Mouse (Mus musculus): Measurements from ENCODE around the gene Paqr7.

Paqr7 gene

DNA sequence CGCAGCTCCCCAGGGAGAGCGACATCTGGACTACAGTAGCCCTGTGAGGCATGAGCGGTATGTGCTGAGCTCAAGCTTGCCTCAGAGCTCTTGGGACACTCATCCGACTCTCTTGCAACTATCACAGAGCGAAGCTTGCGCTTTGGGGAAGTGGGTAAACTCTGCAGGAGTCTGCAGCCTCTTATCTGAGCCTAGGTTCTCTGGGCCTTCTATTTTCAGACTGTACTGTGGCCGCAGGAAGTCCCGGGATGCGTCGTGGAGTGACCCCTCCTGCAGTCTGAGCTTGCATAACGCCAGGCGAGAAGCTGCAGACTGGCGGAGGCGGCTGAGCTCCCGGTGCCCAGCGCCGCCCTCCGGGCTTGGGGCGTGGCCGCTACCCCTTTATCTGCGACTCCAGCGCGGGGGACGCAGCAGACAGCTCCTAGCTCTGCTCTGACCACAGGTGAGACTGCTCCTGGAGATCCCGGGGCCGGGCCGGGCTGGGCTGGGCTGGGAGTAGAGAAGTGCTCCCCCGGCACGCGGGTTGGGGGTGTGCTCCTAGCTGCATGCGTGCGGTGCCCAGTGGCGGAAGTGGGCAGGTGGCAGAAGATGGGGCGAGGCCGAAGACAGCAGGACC, at the start of gene Paqr7:
Paqr7 (plus strand) TSS at position 103 of the 616 bp plus-strand sequence.
- no peak for DNase-seq (ENCODE audit: low read depth, low spot score)

DNA sequence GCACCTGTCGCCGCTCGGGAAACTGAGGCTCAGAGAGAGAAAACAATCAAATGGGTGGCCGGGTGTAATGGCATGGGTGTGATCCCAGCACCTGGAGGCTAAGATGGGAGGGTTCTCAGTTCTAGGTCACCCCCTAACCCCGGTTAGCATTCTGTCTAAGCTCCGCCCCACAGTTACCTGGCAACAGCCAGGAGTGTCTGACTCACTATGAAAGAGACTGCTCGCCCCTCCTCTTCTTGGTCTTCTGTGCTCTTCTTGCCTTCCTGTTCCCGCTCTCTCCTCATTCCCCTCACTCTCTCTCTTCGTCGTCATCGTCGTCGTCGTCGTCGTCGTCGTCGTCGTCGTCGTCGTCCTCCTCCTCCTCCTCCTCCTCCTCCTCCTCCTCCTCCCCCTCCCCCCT, 48.5 kb upstream of the Paqr7 start:
- DNase-seq (ENCODE audit: low read depth, low spot score) = no peak

GRCm38 (mm10) chr4:134449595-134450391, 46.7 kb upstream of the Paqr7 start:
- no peak for DNase-seq (ENCODE audit: low read depth, low spot score)

- DNase-seq (ENCODE audit: low read depth, low spot score) = no peak
Measured at GRCm38 (mm10) chr4:134450392-134451195, 45.9 kb upstream of the Paqr7 start.

GRCm38 (mm10) chr4:134451484-134451883, 45.0 kb upstream of the Paqr7 start:
- DNase-seq (ENCODE audit: low read depth, low spot score) = no peak

DNA sequence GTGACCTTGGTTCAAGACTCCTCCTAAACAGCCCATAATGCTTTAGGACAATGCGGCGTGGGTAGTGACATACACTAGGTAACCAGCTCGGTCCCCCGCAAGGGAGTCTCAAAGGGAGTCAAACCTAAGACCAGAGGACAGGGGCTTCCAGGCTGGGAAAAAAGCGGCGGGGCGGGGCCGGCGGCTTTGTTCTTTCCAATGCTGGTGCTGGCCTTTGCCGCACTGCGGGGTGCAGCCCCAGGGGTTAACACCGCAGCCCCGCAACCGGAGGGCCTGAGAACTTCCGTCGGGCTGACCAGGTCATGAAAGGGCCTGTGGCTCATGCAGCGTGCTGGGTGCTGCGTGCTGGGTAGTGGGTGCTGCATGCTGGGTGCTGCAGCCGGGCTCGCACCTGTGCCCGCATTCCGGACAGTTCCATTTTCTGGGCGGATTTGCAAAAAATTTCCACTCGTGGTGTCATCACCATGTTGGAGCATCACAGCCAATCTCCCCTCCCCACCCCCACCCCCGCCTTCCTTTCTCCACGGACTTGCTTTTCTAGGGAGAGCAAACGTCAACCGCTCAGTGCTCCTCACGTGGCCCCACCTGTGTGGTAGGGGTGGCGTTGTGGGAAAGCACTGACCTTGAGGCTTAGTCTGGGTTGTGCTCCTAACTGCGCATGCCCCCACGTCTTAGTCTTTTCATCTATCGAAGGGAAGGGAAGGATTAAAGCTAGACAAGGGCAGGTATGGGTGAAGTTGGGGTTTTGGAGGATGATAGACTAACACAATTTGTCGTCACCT, 42.7 kb upstream of the Paqr7 start:
- DNase-seq (ENCODE audit: low read depth, low spot score) = no peak

- DNase-seq (ENCODE audit: low read depth, low spot score) = no peak
Measured at GRCm38 (mm10) chr4:134455310-134455709, 41.2 kb upstream of the Paqr7 start.

- DNase-seq (ENCODE audit: low read depth, low spot score) = no peak
Measured at GRCm38 (mm10) chr4:134457130-134457825, 39.2 kb upstream of the Paqr7 start.

- no peak for DNase-seq (ENCODE audit: low read depth, low spot score)
Measured at GRCm38 (mm10) chr4:134458856-134459255, 37.6 kb upstream of the Paqr7 start.

- DNase-seq (ENCODE audit: low read depth, low spot score) = no peak
Measured at GRCm38 (mm10) chr4:134460277-134460676, 36.2 kb upstream of the Paqr7 start.

- DNase-seq (ENCODE audit: low read depth, low spot score) = no peak
Measured at GRCm38 (mm10) chr4:134461252-134461651, 35.2 kb upstream of the Paqr7 start.

GRCm38 (mm10) chr4:134465789-134466188, 30.7 kb upstream of the Paqr7 start:
- no peak for DNase-seq (ENCODE audit: low read depth, low spot score)

DNA sequence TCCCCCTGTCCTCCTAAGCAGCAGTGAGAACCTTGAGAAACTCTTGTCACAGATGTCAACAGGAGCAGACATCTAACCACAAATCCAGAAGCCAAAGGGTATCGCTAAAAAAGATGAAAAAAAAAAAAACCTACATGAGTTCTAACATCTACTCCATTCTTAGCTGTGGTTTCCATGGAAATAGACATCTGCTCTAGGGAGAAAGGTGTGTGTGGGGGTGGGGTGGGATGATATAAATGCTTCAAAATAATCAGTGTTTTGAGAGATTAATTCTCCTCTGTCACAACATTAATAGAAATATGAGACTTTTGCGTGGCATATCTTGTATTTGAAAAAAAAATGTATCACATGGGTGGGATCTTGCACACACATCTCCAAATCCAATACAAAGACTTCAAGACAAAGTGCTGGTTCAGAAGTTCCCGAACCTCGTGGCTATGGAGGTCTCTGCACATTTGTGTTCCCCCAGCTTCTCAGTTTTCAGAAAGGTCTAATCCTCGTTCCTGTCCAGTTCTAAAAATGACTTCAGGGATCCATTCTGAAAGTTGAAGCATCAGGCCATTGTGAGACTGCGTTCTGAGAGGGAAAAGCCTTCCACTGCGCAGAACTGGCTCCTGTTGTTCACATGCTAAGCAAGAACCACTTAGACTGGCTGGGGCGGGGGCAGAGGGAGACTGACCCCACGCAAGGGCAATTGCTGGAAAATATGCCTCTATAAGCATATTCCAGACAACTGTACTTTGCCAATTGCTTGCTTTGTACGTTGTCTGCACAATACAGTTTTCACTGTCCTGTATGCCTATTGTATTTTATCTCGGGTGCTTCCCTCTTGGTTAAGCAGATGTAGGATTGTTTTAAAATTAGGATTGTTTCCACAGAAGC, 29.9 kb upstream of the Paqr7 start:
- no peak for DNase-seq (ENCODE audit: low read depth, low spot score)

DNA sequence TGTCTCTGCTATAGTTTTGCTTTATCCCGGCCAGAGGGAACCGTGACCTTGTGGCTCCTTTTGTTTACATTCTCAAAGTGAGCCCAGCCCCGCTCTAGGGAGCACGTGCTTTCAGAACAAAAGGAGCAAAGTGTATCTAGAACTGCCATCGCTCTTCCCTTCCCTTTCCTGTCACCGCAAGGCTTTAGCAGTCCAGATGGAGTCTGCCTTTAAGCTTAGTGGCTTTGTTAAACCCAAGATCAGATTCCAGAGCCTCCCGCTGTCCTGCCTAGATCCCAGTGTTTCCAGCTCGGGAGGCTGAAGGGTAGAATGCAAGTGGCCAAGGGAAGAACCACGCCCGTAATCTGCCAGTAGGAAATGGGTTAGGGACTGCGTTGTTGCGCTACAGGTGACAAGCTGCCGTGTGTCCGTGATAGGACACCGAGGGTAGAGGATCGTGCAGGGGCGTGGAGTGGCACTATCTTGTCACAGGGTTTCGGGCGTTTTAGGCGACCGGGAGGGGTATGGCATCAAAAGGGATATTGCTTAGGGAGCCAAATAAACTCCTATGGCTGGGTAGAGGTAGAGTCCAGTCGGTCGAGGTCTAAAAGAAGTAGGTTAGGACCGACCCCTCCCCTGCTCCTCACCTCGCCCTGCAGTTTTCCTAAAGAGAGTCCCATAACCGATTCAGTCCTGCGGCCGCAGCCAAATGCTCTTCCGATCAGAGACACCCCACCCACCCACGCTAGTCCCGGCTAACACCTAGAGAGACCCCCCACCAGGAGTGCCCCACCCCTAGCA, 28.9 kb upstream of the Paqr7 start:
- peak; percentile 24 for DNase-seq (ENCODE audit: low read depth, low spot score)

DNA sequence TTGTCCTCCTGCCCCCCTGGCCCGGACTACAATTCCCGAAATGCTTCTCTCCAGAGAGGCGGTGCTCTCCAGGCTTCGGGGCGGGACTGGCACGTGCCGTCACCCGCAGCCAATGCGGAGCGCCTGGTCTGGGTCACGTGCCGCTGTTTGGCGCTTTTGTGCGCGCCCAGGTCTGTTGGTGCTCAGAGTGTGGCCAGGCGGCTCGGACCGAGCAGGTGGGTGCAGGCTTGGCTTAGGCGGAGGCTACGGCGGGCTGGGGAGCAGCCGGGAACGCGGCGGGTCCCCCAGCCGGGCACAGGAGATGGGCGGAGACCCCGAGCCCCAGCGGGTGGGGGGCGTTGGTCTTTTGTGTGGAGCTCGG, 28.3 kb upstream of the Paqr7 start, which contains the start of gene Stmn1:
Stmn1 (plus strand) TSS at position 106 of the 361 bp plus-strand sequence.
- DNase-seq (ENCODE audit: low read depth, low spot score) = peak; percentile 95

DNA sequence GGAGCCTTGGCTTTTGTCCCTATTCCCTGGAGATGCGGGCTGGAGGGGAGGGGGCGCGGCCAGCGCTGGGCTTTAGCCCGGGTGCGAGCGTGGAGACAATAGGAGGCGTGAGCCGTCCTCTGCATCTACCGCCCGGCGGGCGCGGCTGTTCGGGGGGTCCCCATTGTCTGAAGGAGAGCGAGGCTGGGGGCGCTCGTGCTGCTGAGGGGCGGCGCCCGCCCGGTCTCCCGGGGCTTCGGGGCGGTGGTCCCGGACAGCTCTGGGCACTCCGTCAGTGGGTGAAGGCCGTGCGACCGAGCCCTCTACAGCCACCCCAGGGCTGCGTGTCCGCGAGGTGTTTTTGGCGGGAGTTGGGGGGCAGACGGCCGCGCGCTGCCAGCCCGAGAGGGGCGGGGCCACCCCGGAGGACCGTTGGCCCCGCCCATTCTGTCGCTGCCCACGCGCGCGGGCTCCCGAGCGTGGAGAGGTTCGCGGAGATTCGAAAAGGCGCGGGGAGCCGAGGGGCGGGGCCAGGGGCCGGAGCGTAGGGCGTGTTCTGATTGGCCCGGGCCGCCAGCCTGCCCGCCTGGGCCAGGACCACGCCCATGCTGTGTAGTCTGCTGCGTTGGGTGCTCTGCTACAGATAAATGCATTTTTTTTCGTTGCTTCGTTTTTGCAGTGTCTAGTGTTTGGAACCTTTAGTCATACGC, 27.8 kb upstream of the Paqr7 start:
- peak; percentile 88 for DNase-seq (ENCODE audit: low read depth, low spot score)

GRCm38 (mm10) chr4:134469341-134469796, 27.1 kb upstream of the Paqr7 start:
- peak; percentile 39 for DNase-seq (ENCODE audit: low read depth, low spot score)

DNA sequence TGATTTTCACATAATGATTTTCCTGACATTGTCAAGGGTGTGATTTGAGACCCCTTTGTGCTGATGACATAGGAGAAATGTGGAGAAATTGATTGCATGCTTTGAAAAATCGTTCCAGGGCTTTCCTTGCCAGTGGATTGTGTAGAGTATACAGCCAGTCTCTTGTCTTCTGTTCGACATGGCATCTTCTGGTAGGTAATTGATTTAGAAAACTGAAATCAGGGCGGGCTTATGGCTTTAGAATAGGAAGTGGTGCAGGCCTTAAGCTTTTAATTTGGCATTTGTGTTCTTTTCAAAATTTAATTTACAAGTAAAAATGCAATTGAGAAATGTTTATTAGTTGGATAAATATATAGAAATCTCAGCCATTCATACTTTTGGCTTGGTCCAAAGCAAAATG, 26.5 kb upstream of the Paqr7 start:
- no peak for DNase-seq (ENCODE audit: low read depth, low spot score)

Data from 3T3-L1 (cell line).